Mouse (Mus musculus) hindlimb bud, embryonic 11.5 days (tissue): ENCODE data around the gene Rsph1.

ENCODE experiments used
- DNase-seq: peaks from one replicate; pipeline ENCODE4 v3.0.0-alpha.2; 2012; ENCODE audit warnings: low read depth, low spot score; ENCODE audit errors: extremely low spot score

Rsph1 gene

DNA sequence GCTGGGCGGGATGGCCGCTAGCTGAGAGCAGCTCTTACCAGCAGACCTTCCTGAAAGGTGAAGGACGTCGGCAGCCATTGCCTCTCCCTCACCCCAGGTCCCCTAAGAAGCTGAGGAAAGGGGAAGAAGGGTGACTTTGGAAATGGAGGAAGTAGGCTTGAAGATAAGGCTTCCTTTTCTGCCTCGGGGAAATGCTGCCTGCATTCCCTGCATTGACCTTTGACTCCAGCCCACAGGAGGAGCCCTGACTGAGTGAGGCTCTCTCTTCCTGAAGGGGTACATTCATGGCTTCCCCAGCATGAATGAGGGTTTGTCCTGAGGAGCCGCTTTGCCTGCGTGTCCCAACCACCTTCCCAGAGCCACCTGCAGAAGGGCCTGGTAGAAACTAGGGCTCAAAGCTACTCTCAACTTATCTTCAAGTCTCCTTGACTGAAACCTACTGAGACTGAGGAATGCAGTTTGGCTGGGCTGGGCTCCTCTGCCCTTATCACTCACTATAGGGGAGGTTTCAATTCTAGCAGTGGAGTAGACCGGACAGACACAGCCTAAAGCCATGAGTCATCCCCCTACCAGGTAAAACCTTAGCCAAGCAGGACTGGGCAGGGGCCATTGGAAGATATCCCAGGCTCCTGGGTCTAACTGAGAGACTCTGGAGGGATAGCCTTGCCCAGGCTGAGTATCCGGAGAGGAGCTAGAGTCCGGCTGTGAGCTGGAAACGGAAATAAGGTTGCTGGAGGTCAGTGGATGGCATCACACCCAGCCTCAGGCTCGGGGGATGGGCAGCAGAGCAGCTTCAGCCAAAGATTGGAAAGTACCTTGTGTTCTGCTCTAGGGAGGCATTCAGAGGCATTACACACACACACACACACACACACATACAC is 28.0 kb upstream of the Rsph1 start:
- DNase-seq, result no peak

DNA sequence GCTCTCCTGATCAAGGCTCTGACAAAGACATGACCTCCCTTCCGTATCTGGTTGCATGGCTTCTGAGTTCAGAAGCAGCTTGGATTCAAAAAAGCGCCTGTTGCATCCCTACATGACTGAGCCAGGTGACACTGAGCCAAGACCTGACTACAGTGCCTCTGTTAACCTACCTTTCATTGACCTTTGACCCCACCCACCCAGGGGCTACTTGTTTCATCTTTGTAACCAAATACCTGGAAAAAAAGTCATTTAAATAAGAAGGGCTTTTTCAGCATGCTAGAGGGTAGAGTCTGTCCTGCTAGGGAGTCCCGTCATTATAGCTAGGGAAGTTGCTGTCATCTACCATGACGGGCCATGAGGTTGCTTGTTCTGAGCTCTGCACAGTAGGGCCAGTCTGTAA is 26.2 kb upstream of the Rsph1 start:
- no peak for DNase-seq

- no peak for DNase-seq
Observed at GRCm38 (mm10) chr17:31300736-31301135, 23.6 kb upstream of the Rsph1 start.

DNA sequence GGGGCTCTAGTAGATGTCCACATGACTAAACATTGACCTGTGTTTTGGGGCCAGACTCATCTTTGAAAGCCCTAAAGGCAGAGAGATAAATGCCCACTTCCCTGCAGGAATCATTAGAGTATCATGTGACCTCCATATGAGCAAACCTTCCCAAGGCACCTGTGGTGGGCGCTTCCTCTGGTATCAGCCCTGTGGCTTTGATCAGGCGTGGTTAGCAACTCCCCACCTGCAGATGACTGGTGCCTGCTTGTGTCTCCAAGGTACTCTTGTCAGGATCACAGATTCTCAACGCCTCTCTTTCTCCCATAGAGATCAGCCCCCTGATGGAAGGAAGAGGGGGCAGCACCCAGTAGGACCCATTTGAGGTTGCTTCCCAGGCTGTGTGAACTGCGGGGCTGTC is 22.8 kb upstream of the Rsph1 start:
- no peak for DNase-seq

DNA sequence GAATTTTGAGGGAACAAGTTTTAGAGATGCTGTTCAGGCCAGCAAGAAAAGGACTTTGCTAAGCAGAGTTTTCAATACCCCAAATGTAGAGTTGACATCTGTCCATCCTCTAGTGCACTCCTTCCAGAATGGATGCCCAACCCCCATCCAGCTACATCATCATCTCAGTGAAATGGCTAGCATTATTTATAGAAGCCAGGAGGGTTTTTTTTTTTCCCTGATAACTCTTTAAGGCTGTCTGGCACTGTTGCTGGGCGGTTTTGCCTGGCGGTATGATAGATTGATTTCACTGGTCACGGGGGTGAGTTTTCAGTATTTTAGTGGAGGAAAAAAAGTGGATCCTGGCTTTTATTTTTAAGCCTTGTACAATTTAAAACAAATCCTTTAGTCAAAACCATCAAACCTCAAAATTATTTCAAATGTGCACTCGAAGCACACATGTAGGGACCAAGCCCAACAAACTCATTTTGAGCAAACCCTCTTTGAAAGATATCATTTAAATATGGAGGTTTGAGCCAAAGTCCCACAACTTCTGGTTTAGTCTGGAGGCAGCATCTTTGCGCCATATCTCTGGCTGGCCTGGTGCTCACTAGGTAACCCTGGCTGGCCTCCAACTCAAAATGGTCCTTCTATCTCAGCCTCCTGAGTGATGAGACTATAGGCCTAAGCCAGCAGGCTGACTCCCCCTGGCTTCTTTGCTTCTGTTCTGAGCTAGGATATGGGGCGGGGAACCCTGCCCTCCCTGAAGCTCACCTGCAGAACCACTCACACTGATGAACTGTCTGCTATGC is 21.4 kb upstream of the Rsph1 start:
- no peak for DNase-seq

- DNase-seq, result no peak
Observed at GRCm38 (mm10) chr17:31297521-31297939, 20.3 kb upstream of the Rsph1 start.

GRCm38 (mm10) chr17:31295892-31296781 is 19.0 kb upstream of the Rsph1 start:
- no peak for DNase-seq

- DNase-seq, result no peak
Observed at GRCm38 (mm10) chr17:31295215-31295891, 18.2 kb upstream of the Rsph1 start.

GRCm38 (mm10) chr17:31294363-31295214 is 17.4 kb upstream of the Rsph1 start:
- no peak for DNase-seq

DNA sequence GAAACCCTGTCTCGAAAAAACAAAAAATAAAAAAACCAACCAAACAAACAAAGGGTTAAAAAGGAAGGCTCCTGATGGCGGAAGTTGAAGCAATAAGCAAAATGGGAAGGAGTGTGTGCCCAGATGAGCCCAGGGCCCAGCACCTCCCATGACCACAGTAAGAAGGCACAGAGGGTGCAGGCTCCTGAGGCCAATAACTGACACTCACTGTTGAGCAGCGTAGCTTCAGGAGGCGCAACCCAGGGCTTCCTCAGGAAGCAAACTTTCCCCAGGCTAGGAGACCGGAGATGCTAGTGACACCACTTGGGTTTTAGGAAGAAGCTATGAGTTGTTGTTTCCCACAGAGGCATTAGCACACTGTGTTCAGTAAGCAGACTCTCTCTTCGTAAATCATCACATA is 13.7 kb upstream of the Rsph1 start:
- DNase-seq, result no peak

- DNase-seq, result no peak
Observed at GRCm38 (mm10) chr17:31290311-31290710, 13.1 kb upstream of the Rsph1 start.

GRCm38 (mm10) chr17:31288999-31289726 is 12.0 kb upstream of the Rsph1 start:
- DNase-seq, result no peak

DNA sequence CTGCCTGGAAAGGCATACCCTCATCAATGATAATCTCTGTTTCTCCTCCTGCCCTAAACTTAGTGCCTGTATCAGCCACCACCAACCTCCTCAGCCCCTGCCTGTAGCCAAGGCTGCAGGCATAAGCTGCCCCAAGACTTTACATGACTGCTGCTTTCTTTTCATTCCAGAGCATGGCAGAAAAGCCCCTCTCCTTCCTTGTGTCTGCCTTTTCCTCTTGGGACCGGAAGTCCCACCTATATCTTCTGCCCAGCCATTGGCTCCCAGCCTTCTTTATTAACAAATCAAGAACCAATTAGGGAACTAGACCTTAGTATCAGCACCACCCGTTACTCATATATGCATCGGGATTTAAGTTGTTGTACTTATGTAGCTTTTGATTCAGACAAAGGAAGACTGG is 10.0 kb upstream of the Rsph1 start:
- no peak for DNase-seq

- no peak for DNase-seq
Observed at GRCm38 (mm10) chr17:31286492-31286891, 9.3 kb upstream of the Rsph1 start, which contains the start of gene Slc37a1. Gene Slc37a1, plus strand, starts transcription at chr17:31286792.

DNA sequence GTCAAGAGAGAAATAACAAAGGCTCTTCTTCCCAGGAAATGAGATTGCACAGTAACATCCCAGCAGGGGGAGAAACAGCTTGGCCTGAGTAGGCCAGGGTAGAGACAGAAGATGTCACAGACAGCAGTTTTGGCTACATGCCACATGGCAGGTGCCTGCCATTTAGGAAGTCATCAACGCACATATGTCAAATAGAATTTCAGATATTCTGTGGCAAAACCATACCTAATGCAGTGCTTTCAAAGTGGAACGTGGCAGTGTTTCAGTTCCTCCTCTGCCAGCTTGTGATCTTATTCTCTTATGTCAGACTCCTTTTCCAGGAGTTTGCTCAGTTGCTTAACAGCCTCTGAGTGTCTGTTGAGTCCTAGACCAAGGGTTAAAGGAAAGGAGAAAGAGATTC is 8.7 kb upstream of the Rsph1 start:
- no peak for DNase-seq

DNA sequence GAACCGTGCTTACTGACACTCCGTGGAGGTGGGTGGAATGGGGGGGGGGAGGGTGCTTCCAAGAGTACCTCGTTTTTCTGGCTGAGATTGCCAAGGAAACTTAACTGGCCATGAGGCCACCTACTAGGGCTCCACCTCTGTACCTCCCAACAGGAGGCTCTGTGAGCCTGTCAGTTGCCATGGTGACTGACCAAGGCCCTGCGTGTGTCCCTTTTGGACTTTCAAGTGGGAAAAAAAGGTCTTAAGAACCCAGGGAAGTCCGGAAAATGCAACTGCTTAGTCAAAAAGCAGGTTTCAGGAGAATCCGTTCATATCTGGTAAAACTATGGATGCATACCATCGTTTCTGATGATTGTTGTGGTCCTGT is 5.5 kb upstream of the Rsph1 start:
- DNase-seq, result no peak

DNA sequence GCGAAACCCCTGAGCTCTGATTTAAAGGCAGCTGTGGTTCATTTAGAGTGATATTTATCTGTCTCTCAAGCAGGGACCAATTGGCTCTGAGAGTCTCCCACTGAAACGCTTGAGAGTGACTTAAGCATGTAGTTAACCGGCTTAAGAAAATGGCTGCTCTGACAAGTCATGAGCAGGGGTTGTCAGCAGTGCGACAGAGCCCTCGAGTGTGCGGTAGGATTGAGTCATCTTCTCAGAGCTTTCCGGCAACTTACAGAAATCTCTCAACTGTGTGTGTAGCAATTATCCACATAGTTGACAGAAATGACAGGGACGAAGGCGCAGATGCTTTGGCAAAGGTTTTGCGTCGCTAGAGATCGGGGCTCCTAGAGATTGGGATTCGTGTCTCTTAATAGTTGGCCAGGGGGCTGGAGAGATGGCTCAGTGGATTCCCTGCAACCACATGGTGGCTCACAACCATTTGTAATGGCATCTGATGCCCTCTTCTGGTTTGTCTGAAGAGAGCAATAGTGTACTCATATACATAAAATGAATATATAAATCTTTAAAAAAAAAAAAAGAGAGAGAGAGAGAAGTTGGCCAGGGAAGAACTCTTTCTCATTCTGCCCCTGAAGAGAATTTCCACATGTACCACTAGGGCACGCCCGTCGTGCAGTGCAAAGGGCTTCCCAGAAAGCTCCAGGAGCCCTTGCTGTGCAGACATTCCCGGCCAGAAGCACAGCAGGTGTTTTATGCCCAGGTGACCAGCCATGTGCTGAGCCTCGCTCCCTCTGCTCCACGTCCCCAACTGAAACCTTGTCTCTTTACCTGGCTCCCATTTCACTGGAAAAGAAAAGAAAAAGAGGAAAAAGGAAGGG is 4.9 kb upstream of the Rsph1 start:
- no peak for DNase-seq

- DNase-seq, result no peak
Observed at GRCm38 (mm10) chr17:31280269-31280668, 3.1 kb upstream of the Rsph1 start.
